Mouse (Mus musculus) common myeloid progenitor, adult 5-6 weeks (primary cell): ENCODE results near the gene Rbms3. TPM values are rescaled to one million over a fixed set of nuclear protein-coding genes. Genes with fewer than 3 reads are reported as not detected.

Experiments used
- ATAC-seq: replicated peaks from 2 replicates; pipeline ENCODE4 v1.8.0; 2016; ENCODE audit warnings: low read depth, mild to moderate bottlenecking, moderate TSS enrichment, inconsistent platforms; ENCODE audit not compliant: poor library complexity, severe bottlenecking
- total RNA-seq: library from RNA; stranded (forward); fragments of 200-1000, 187-1606 nt; gene quantifications from 2 replicates; pipeline ENCODE4 v1.2.3, GENCODE M21; 2017

The Rbms3 gene
- total RNA-seq, 1 experiment from 2014 or later = not detected

DNA sequence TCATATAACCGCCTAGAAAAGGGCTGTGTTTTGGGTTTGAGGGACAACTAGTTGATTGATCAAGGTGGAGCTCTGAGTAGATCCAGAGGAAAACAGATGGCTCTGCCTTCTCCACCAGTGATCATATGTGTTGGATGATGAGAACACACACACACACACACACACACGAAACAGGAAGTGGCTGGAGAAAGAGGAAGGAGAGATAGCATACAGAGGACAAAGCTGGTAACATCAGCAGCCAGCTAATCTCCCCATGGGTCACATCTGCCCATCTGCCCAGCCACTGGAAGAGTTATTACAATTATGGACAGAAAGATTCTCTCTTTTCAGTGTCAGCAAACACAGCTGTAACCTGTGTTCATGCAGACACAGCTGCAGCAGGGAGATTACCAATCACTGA lies 816.3 kb downstream of the Rbms3 start:
- peak; percentile 66 for ATAC-seq

DNA sequence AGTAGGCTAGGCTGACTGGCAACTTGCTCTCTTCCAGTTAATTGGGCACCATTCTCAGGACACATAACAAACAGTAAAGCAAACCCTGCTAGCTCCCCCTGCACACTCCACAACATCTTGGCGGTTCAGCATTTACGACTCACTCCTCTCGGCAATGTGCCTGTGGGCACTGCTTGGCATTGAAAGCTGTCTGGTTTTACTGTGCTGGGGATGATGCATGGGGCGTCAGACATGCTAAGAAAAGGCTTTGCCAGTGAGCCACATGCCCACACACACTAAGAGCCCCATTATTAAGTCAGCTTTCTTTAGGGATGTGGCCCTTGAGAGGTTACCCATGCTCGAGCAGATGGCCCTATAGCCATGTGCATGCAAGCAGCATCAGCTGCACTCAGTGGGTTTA lies 820.5 kb downstream of the Rbms3 start:
- no peak for ATAC-seq

DNA sequence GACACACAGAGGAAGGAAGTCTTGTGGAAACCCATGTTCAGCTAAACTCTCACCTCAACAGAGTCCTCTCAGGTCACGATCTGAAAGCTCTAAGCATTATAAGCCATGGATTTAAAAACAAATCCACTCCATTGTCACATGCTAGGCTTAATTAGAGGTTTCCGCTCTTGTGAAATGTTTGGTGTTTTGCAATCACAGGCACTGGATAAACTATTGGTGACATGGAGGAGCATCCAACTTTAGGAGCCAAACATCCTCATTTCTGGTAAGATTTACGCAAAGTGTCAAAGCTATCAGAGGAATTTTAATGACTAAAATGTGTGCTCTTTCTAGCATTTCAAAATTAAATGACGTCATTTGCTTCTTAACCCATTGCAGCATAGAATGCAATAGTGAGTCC lies 821.3 kb downstream of the Rbms3 start:
- no peak for ATAC-seq

DNA sequence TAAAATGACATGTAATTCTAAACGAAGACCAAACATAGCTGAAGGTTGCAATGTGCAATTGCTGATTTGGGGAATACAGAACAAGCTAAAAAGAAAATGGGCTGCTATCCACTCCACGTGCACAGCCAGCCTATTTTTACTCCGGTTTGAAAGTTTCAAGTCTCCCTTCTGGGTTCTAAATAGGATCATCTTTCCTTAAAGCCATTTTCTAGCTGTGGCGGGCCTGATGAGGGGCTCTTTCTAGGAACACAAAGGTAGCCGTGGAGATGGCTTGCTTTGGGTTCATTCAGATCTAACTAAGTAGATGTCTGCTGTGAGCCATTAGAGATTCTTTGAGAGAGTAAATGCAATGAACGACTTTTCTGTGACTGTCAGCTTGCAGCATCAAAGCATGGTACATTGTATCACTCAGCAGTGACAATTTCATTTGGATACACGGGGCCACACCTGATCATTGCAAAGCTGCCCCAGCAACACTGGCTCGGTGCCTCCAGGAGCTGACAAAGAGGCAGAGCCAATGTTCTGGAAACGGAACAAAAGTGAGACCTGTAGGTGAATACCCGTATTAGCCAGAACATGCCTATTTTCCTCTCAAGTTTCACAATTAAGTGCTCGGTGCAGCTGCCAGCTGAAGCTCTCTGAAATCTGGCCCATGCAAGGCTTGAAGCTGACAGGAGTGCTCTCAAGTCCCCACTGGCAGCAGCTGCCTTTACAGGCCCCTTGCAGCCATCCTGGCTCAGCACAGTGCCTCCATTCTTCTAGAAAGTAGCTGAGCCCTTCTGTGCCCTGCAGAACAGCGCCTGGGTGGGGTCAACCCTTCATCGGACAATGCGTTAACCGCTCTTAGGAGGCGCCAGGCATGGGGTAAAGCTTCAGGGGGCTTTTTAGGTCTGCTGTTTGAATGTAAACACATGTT lies 822.3 kb downstream of the Rbms3 start:
- ATAC-seq = no peak

DNA sequence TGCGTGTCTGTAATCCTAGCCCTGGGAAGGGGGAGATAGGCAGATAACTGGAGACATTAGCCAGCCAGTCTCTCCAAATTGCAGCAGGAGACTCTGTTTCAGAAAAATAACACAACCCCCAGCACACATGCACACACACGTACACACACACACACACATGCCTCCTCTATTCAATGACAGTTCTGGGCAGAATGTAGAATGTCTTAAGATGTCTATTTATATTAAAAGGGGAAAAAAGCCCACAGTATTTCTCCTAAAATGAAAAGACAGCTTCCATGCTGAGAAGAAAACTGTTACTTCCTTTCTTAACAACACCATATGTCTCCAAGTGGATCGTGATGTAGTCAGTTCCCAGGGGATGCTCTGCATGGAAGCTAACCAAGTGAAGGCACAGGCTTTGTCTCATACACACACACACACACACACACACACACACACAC lies 826.4 kb downstream of the Rbms3 start:
- no peak for ATAC-seq

DNA sequence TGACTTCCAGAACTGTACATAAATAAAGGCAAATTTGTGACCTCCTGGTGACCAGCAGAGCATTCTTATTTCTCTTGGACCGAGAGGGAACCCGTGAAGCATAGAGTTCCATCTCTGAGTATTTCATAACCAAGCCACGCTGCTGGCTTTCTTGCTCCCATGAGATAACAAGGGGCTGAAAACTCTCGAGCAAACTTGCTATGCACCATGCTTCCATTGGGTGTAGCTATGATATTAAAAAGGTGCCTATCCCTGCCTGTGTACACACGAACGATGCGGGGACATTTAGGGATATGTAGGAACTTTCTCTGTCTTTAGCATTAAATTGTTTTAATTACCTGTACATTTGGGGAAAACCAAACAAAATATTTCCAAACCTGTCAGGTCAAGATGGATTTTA lies 827.1 kb downstream of the Rbms3 start:
- no peak for ATAC-seq

DNA sequence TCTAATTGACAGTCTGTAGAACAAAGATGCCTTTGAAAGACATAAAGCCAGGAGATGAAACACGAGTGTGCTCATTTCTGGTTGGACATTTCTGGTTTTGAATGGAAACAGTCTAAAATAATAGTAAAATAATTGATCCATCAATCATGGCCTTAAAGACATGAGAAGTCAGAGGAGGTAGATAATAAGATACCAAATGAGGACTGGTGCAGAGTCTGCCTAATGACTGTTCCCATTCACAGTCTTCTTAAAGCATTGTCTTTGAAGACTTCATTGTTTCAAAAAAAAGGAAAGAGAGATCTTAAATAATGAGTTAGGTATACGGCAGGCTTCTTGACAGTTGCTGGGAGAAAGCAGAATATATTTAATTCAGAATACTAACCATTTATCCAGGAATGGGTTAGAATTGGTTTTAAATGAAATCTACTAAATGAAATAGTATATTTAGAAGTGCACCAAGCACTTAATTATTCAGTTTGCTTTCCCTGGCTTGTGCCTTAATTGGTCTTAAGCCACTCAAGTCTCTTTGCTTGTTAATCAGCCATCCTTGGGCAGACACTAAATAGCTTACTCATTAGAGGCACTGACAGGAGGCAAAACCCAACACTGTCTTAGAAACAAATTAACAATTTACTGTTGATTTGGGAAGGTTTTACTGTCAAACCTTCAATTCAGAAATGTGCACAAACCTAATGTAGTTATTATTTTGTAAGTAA lies 834.3 kb downstream of the Rbms3 start:
- no peak for ATAC-seq

DNA sequence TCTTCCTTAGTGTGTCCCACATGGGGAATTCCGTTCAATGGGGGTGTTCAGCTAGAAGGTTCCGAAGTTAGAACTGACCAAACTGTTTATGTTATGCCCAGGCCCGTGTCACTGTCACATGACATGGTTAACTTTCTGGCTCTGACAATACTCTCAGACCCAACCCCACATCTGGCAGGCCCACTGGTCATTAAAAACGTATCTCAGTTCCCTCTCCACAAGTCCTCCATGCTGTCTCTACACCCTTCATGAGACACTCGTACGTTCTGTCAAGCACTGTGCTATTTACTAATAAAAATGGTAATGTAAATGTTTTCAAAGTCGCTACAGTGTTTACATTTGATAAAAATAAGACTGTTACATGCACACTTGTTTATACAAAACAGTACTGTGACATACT lies 837.9 kb downstream of the Rbms3 start:
- no peak for ATAC-seq

DNA sequence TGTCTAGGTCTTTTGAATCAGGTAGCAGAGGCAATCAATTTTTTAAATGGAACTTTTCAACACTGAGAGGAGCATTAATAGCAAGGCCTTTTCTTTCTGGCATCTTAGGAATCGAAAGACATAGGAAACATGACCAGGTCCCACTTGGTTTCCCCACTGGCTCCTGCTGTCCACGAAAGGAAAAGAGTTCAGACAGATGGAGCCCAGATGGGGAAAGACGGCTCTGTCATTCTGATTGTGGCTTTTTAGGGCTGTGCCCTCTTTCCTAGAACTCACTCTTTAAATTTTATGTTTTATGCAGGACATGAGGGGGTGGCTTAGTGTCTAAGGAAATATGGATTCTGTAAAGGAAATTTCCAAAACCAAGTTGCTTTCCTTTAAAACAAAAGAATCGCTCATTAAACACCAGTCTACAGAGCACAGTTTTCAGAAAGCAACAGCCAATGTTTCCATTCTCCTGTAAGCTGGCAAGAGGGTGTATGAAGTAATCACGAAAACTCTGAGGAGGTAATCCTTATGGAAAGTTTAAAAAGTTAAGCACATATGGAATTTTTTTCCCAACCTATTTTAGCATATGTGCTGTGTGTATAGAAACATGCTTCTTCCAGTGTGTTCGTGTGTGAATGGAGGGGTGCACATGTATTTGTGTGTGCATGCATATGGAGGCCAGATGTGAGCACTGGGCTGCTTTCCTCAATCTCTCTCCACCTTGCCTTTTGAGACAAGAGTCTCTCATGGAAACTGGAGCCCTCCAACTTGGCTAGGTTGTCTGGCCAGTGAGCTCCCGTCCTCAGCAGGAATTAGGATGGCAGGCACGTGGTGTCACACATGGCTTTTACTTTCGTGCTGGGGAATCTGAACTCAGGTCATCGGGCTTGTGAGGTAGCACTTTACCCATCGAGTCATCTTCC lies 843.3 kb downstream of the Rbms3 start:
- ATAC-seq = no peak

DNA sequence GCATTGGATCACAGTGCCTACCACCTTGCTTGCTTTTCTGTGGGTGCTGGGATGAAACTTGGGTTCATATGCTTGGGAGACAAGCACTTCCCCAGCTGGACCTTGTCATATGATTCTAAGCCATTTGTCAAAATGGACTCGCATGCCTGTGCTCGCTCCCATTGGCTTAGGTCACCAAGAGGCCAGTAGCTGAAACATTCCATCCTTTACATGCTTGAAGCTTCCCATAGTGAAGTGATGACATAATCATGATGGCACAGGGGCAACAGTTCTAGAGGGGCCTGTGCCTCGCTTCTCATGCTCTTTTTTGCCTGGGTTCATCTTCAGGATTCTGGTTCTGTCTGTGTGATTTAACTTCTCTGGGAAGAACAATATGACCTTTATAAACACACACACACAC lies 857.9 kb downstream of the Rbms3 start:
- ATAC-seq = no peak

DNA sequence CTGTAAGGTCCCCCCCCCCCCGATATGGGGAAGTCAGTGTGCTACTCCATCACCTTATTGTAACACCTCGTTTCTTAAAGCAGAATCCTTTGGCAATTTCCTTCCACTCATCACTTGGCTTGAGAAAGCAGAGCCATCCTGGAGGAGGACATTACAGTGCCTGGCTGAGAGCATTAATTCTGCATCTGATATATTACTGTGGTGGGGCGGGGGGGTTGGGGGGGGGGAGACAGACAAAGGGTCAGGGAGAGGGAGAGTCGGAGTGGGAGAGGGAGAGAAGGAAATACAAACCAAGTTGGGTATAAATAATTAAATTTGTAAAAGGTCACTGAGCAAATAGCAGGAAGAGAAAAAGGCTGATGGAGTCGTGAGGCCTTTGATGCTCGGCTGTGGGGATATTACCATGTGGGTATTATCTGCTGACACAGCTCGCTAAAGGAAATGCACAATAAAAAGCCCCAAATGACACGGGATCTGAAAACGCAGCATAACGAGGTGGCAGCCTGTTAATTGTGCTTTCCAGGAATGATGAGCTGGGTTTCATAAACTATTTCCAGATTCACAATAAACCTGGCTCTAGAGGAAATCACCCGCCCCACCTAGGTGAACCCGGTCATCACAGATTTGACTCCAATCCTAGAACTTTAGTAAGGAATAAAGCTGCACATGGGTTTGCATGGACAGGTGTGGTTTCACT lies 860.2 kb downstream of the Rbms3 start:
- ATAC-seq = no peak

DNA sequence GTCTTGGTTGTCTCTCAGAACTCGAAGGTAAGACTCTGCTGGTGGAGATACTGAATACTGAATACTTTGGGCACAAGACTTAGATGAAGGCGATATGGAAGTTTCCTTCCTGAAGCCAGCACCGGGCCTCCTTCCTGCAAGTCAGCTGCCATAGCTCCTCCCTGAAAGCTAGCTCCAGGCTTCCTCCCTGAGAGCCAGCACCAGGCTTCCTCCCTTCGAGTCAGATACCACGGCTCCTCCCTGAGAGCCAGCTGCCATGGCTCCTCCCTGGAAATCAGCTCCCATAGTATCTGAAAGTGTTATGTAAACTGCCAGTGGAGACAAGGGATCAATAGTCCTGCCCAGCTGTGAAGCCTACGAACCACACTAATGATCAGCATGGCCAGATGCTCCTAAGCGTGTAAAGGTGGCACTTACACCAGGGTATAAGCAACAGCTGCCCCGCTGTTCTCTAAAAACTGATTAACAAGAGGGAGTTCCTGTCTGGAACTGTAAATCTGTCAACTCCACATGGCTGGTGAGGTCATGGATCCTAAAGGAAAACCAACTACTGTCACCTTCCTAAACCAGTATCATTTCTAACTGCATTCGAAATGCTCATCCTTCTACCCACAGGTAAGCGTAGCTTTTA lies 867.2 kb downstream of the Rbms3 start:
- ATAC-seq = no peak

DNA sequence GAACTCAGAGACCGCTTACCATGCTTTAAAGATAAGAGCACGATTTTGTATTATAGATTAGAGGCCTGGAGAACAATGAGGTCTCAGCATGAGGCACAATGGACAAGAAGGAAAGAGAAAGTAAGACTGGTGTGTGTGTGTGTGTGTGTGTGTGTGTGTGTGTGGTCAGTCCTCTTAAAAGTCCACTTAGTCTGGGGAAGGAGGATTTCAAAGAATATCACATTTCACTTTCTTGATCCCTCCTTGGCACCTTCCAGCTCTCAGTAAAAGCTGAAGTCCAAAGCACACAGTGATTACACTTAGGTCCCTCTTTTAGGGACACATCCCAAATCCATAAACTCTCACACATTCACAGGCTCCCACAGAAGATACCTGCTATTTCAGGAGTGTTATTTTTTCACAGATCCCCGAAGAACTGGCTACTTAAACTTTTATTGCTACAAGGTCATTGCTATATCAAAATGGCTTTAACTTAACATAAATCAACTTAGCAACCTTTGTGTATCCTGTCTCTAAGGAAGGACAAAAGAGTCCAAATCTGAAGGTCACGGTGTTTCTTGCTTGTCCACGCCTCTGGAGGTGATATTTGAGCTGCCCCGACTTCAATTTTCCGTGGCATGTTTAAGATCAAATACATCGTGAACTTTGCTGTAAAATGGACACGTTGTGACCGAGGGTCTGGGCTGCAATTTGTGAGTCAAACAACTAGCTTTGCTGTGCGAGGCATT lies 880.7 kb downstream of the Rbms3 start:
- no peak for ATAC-seq

DNA sequence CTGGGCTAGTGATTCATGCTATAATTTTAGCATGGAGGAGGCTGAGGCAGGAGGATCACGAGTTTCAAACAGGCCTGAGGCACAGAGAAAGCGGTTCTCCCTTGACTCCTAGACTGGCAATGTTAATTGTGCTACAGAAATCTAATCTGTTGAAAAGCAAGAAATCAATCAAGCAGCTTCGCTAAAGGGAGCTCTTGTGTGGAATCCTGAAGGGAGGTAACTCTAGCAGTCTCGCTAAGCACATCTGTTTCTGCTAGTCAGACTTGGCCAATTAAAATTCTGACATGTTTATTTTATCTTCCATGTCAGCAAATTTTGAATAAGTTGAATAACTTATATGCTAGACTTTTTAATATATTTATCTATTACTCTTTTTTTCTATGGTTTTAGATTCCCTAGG lies 881.4 kb downstream of the Rbms3 start:
- no peak for ATAC-seq

DNA sequence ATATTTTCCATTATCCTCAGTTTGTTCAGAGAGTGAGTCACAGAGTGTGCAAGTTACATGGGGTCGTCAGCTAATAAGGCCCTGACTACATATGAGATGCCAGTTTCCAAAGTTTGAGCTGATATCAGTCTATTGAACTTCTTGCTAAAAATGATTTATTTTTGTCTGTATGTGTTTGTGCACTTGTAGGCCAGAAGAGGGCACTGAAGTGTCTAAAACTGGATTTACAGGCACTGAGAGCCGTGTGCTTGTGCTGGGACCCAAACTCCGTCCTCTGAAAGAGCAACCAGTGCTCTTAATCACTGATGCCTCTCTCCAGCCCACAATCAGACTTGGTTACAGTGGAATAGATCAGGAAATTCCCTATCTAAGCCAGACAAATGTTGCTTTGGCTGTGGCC lies 882.8 kb downstream of the Rbms3 start:
- ATAC-seq = no peak

DNA sequence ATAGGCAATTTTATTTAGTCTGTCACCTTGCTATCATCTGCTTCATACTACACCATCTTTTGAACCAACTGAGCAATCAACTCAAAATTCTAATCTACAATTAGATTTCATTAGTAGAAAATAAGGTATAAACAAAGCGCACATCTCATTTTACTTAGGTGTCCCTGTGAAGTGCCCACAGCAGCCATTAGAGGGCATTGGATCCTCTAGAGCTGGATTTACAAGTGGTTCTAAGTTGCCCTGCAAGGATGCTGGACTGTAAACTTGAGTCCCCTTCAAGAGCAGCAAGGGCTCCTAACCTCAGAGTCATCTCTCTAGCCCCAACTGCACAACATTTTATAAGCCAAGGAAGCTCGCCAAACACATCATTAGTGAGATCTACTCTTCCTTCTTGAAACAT lies 891.9 kb downstream of the Rbms3 start:
- ATAC-seq = no peak

DNA sequence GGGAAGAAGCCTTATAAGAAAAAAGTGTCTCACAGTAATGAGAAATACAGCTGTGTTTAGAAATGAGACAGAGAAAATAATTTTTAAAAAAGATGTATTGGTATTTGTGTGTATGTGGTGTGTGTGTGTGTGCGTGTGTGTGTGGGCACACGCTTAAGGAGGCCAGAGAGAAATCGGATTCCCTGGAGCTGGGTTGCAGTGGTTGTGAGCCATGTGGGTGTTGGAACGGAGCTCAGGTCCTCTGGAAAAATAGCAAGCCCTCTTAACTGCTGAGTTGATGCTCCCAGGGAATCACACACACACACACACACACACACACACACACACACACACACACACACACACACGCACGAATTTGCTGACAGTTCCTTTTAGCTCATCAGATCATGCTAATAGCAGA lies 900.5 kb downstream of the Rbms3 start:
- no peak for ATAC-seq

DNA sequence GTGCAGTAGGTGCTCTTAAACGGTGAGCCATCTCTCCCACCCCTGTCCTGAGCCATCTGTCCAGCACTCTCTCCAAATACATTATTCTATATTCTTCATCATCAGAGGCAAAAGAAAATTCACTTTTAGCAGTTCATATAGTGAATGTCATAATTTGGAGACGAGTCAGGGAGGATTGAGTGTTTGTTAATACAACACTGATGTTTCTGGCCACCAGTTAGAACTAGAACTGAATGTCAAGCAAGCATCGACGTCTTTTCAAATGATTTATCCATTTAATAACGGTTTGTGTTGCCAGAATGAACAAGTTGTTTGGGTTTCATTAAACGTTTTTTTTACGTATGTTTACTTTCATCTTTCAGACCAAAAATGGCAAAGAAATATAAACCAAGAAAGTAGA lies 901.1 kb downstream of the Rbms3 start:
- no peak for ATAC-seq

DNA sequence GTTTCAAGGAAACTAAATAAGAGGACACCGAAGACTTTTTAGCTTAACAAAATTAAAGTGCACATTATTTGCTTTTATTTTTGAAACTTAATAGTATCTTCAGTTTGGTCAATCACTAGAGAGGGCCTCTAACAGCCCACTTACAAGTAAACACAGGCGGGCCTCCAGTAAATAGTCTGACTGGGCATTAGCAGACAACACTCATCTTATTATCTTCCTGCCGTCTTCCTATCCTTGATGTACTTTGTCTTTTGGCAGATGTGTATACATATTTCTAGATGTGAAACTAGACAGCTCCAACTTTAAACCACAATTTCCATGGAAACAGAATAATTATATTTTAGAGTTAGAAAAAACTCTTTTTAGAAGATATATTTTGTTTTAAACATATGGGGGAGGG lies 901.6 kb downstream of the Rbms3 start:
- ATAC-seq = no peak
